21 mouse cellular contexts compared by ENCODE assay signal in genomic region chr6:6186468-6186867, GRCm38 (mm10). TPM values are rescaled to one million over a fixed set of nuclear protein-coding genes. Genes with fewer than 3 reads are reported as not detected.
DNase-seq lines count a peak whose midpoint lies in the region; ATAC-seq and TF ChIP-seq lines count a peak whose summit lies in the region.
"Had no signal": no experiment of that assay in that cellular context is flagged by ENCODE, and none has a peak within 500 bp of the region (broad histone marks: within the 10 kb centered on the region; RNA-seq: fewer than 3 reads in every experiment).

No protein-coding gene starts in this region.

- no peaks in the 10 kb centered on the region for H3K79me2 ChIP-seq in CH12.LX (replicated peaks; ENCODE audit: control insufficient read depth, extremely low read depth, insufficient read depth, poor library complexity, severe bottlenecking)

- intact Hi-C loops in heart, postnatal 10 days (cut with DNase I), result loop anchor here (10.0 kb wide), 1 partner anchor 688 kb away; no protein-coding TSS in a partner anchor

- 69% methylated on average over 4 of the region's 4 CpGs for WGBS in heart, postnatal 0 days
- 64% methylated on average over 4 of the region's 4 CpGs for WGBS in heart, embryonic 11.5 days (ENCODE audit: insufficient replicate concordance)
- 89% methylated on average over 4 of the region's 4 CpGs for WGBS in kidney, embryonic 16.5 days
- 84% methylated on average over 4 of the region's 4 CpGs for WGBS in forebrain, embryonic 11.5 days

- no peak for TF ChIP-seq CTCF in heart, postnatal 0 days (IDR thresholded peaks at IDR 0.05; ENCODE audit: low read depth)
- no peak for TF ChIP-seq CTCF in CH12.LX (conservative IDR thresholded peaks at IDR 0.05 in 1 of 2, IDR thresholded peaks at IDR 0.05 in 1 of 2; ENCODE audit: low read depth in 2 of 2, low read length in 2 of 2)

- no peak for ATAC-seq in heart, postnatal 0 days (ENCODE audit: insufficient read depth, low read depth)
- no peak for ATAC-seq in heart, embryonic 11.5 days (replicated peaks; ENCODE audit: insufficient number of reproducible peaks, low FRiP score, low TSS enrichment)
- 0 out of 2 replicates have a peak, but pooled peaks have one; percentile 20 for ATAC-seq in megakaryocyte progenitor cell, adult 5-6 weeks (replicated peaks; ENCODE audit: poor library complexity)
- ATAC-seq in kidney, embryonic 16.5 days (ENCODE audit: low FRiP score, low TSS enrichment), result no peak
- ATAC-seq in forebrain, embryonic 11.5 days (replicated peaks; ENCODE audit: low FRiP score), result no peak
- ATAC-seq: forebrain, embryonic 14.5 days; hindbrain, embryonic 16.5 days had no signal

- no peak overlapping the region for H3K9ac ChIP-seq in heart, postnatal 0 days (replicated peaks; ENCODE audit: low read depth, low read length)
- no peak overlapping the region for H3K9ac ChIP-seq in heart, embryonic 11.5 days (ENCODE audit: low read depth, low read length)
- no peak overlapping the region; the same call in 1 of the 2 replicates for H3K9ac ChIP-seq in CH12.LX (ENCODE audit: insufficient read depth, low read depth)
- no peak overlapping the region for H3K9ac ChIP-seq in kidney, embryonic 16.5 days (replicated peaks; ENCODE audit: low read length)
- no peak overlapping the region for H3K9ac ChIP-seq in forebrain, embryonic 11.5 days (ENCODE audit: low read length)
- H3K9ac ChIP-seq: embryonic facial prominence, embryonic 12.5 days; limb, embryonic 15.5 days had no signal

- H3K27me3 ChIP-seq in heart, postnatal 0 days (ENCODE audit: control insufficient read depth, insufficient read depth, low read length), result no peaks in the 10 kb centered on the region
- no peaks in the 10 kb centered on the region for H3K27me3 ChIP-seq in heart, embryonic 11.5 days (ENCODE audit: control insufficient read depth, insufficient read depth, low read length)
- H3K27me3 ChIP-seq in CH12.LX (replicated peaks), result no peaks in the 10 kb centered on the region
- no peaks in the 10 kb centered on the region for H3K27me3 ChIP-seq in kidney, embryonic 16.5 days (ENCODE audit: insufficient read depth, low read length)
- no peaks in the 10 kb centered on the region for H3K27me3 ChIP-seq in forebrain, embryonic 11.5 days (ENCODE audit: control insufficient read depth, insufficient read depth, low read length)
- H3K27me3 ChIP-seq: embryonic facial prominence, embryonic 12.5 days; limb, embryonic 15.5 days had no signal

- H3K36me3 ChIP-seq in heart, postnatal 0 days (replicated peaks; ENCODE audit: control insufficient read depth, insufficient read depth, low read length), result peaks cover 7% of the 10 kb centered on the region; the same call in 1 of the 2 replicates
- no peaks in the 10 kb centered on the region; the same call in 1 of the 2 replicates for H3K36me3 ChIP-seq in heart, embryonic 11.5 days (ENCODE audit: control insufficient read depth, insufficient read depth, low read length)
- H3K36me3 ChIP-seq in CH12.LX (replicated peaks in 1 of 2; ENCODE audit: control insufficient read depth in 1 of 2, insufficient read depth in 1 of 2, low read length in 1 of 2), result no peaks in the 10 kb centered on the region
- H3K36me3 ChIP-seq in kidney, embryonic 16.5 days (ENCODE audit: insufficient read depth, low read length), result peaks cover 5% of the 10 kb centered on the region; the same call in 1 of the 2 replicates
- H3K36me3 ChIP-seq in forebrain, embryonic 11.5 days (ENCODE audit: control insufficient read depth, insufficient read depth, low read length), result no peaks in the 10 kb centered on the region
- H3K36me3 ChIP-seq: embryonic facial prominence, embryonic 12.5 days; limb, embryonic 15.5 days had no signal

- H3K4me3 ChIP-seq in heart, postnatal 0 days (ENCODE audit: low read depth, low read length), result no peak overlapping the region
- no peak overlapping the region for H3K4me3 ChIP-seq in heart, embryonic 11.5 days (ENCODE audit: low read depth, low read length)
- H3K4me3 ChIP-seq in CH12.LX (replicated peaks in 1 of 3; ENCODE audit: low read depth in 2 of 3, low read length in 2 of 3, poor library complexity in 1 of 3), result no peak overlapping the region
- no peak overlapping the region for H3K4me3 ChIP-seq in kidney, embryonic 16.5 days (ENCODE audit: low read length)
- H3K4me3 ChIP-seq in forebrain, embryonic 11.5 days (ENCODE audit: low read depth, low read length), result no peak overlapping the region
- H3K4me3 ChIP-seq: embryonic facial prominence, embryonic 12.5 days; erythroblast, embryonic 14.5 days; limb, embryonic 15.5 days; midbrain, embryonic 10.5 days had no signal

- dilution Hi-C loops in CH12.LX (cut with MboI; ENCODE audit: extremely low pct_ligation_motif_present, extremely low pct_unique_long_range_greater_than_20kb, low sequenced_read_pairs), result no loop called here

- no peak overlapping the region for H3K4me2 ChIP-seq in heart, postnatal 0 days (ENCODE audit: low read depth, low read length)
- H3K4me2 ChIP-seq in heart, embryonic 11.5 days, result no peak overlapping the region
- peak overlapping the region; percentile 16 for H3K4me2 ChIP-seq in CH12.LX (ENCODE audit: insufficient read depth, low read depth, poor library complexity, severe bottlenecking)
- no peak overlapping the region for H3K4me2 ChIP-seq in kidney, embryonic 16.5 days (replicated peaks; ENCODE audit: low read depth, low read length)
- no peak overlapping the region for H3K4me2 ChIP-seq in forebrain, embryonic 11.5 days (ENCODE audit: low read depth, low read length, severe bottlenecking)
- H3K4me2 ChIP-seq: embryonic facial prominence, embryonic 12.5 days; limb, embryonic 15.5 days had no signal

- TF ChIP-seq EP300 in heart, postnatal 0 days (IDR thresholded peaks at IDR 0.05; ENCODE audit: low read depth), result no peak
- TF ChIP-seq EP300 in CH12.LX (IDR thresholded peaks at IDR 0.05; ENCODE audit: low read length), result no peak; the same call in 1 of the 2 replicates

- H3K27ac ChIP-seq in heart, postnatal 0 days (ENCODE audit: low read depth), result peak overlapping the region; percentile 39
- H3K27ac ChIP-seq in heart, embryonic 11.5 days (ENCODE audit: low read depth, low read length), result no peak overlapping the region
- H3K27ac ChIP-seq in CH12.LX (ENCODE audit: insufficient read depth, low read depth), result no peak overlapping the region
- no peak overlapping the region for H3K27ac ChIP-seq in kidney, embryonic 16.5 days (ENCODE audit: low read length)
- no peak overlapping the region for H3K27ac ChIP-seq in forebrain, embryonic 11.5 days (ENCODE audit: low read depth, low read length)
- H3K27ac ChIP-seq: embryonic facial prominence, embryonic 12.5 days; limb, embryonic 15.5 days; midbrain, embryonic 10.5 days had no signal

- in situ Hi-C loops in CH12.LX (cut with MboI; ENCODE audit: low pct_ligation_motif_present, low pct_unique_long_range_greater_than_20kb, low sequenced_read_pairs), result no loop called here

- TF ChIP-seq POLR2A in CH12.LX (IDR thresholded peaks at IDR 0.05; ENCODE audit: low read depth, low read length), result no peak

- no peak; the same call in 1 of the 2 replicates for TF ChIP-seq RAD21 in CH12.LX (IDR thresholded peaks at IDR 0.05; ENCODE audit: low read depth, low read length)

- H3K4me1 ChIP-seq in heart, postnatal 0 days (ENCODE audit: control insufficient read depth, insufficient read depth), result no peaks in the 10 kb centered on the region
- H3K4me1 ChIP-seq in heart, embryonic 11.5 days (ENCODE audit: control insufficient read depth, insufficient read depth, low read length), result peaks cover 13% of the 10 kb centered on the region
- peaks cover 3 to 10% of the 10 kb centered on the region in 2 experiments; a peak in 3 of 4 replicates for H3K4me1 ChIP-seq in CH12.LX (ENCODE audit: control insufficient read depth in 1 of 2, insufficient read depth in 2 of 2)
- no peaks in the 10 kb centered on the region for H3K4me1 ChIP-seq in kidney, embryonic 16.5 days (ENCODE audit: insufficient read depth, low read length)
- no peaks in the 10 kb centered on the region for H3K4me1 ChIP-seq in forebrain, embryonic 11.5 days (replicated peaks; ENCODE audit: control insufficient read depth, insufficient read depth, low read length)

- H3K9me3 ChIP-seq in heart, postnatal 0 days (replicated peaks; ENCODE audit: control insufficient read depth, low read length), result no peaks in the 10 kb centered on the region
- no peaks in the 10 kb centered on the region for H3K9me3 ChIP-seq in heart, embryonic 11.5 days (replicated peaks; ENCODE audit: control insufficient read depth, low read length)
- no peaks in the 10 kb centered on the region for H3K9me3 ChIP-seq in CH12.LX (replicated peaks; ENCODE audit: low read length)
- H3K9me3 ChIP-seq in kidney, embryonic 16.5 days (ENCODE audit: low read length), result no peaks in the 10 kb centered on the region
- H3K9me3 ChIP-seq in forebrain, embryonic 11.5 days (ENCODE audit: control insufficient read depth, low read length), result no peaks in the 10 kb centered on the region
- H3K9me3 ChIP-seq: embryonic facial prominence, embryonic 12.5 days; limb, embryonic 15.5 days; midbrain, embryonic 10.5 days had no signal

- DNase-seq in heart, adult 11 months, result peak; percentile 18
- no peak for DNase-seq in heart, postnatal 10 days
- DNase-seq in heart, postnatal 0 days (ENCODE audit: low spot score), result no peak
- peak; percentile 52 for DNase-seq in CH12.LX (ENCODE audit: extremely low read depth)
- no peak for DNase-seq in forebrain, embryonic 11.5 days (ENCODE audit: low spot score)
- DNase-seq: adrenal gland, adult 8-10 months; cerebellum, adult 9-10 months; gastrocnemius, postnatal 10 days; kidney, adult 2 months; kidney, postnatal 25 days; lung, adult 2 months; right cerebral cortex, postnatal 25 days had no signal

TF ChIP-seq in CH12.LX, 34 proteins besides CTCF, POLR2A, EP300 and RAD21 (continues in another document):
- TF ChIP-seq SIN3A (IDR thresholded peaks at IDR 0.05; ENCODE audit: low read length) (no peak), KAT2A (IDR thresholded peaks at IDR 0.05; ENCODE audit: insufficient replicate concordance, low read length) (no peak), ZC3H11A (IDR thresholded peaks at IDR 0.05; ENCODE audit: low read depth, low read length) (no peak), JUN (IDR thresholded peaks at IDR 0.05; ENCODE audit: insufficient read depth, low read depth, low read length) (no peak), ZMIZ1 (IDR thresholded peaks at IDR 0.05; ENCODE audit: low read depth, low read length) (no peak)

RNA-seq across cellular contexts. Expression of gene Slc25a13, which starts 30.5 kb away (rescaled TPM):
- total RNA-seq in heart, postnatal 10 days (2021), result 10 to 100 TPM; 74.0 to 82.0 TPM
- 79.7 and 83.1 TPM in 2 replicates for total RNA-seq in heart, postnatal 0 days (2014; rRNA removed; ENCODE audit: low replicate concordance)
- polyA plus RNA-seq in heart, postnatal 0 days (2015; fragmentation: Nextera tagmentation; extraction: Ambion mirVana), result 54.1 and 59.6 TPM in 2 replicates
- 59.4 and 67.0 TPM in 2 replicates for polyA plus RNA-seq in heart, embryonic 11.5 days (2014; fragmentation: Nextera tagmentation; extraction: Ambion mirVana)
- total RNA-seq in CH12.LX (2012; rRNA removed), result not detected in 2 replicates
- not detected in 2 replicates for total RNA-seq in CH12.LX (2014; rRNA removed)
- not detected in 2 replicates for polyA plus RNA-seq in CH12.LX (2012; ENCODE audit: insufficient read length, low read depth)
- 25.0 and 27.5 TPM in 2 replicates for total RNA-seq in megakaryocyte progenitor cell, adult 5-6 weeks (2015)
- total RNA-seq in megakaryocyte progenitor cell, adult 5-6 weeks (2017), result 34.8 and 38.8 TPM in 2 replicates
- 48.4 and 48.8 TPM in 2 replicates for polyA plus RNA-seq in kidney, embryonic 16.5 days (2015; fragmentation: Nextera tagmentation; extraction: Ambion mirVana)
- 40.8 and 41.1 TPM in 2 replicates for polyA plus RNA-seq in forebrain, embryonic 11.5 days (2014; fragmentation: Nextera tagmentation; extraction: Ambion mirVana)

Comparison
In these comparisons a context has a peak if more than half of its experiments do, and no peak if none do; other contexts are left out.
1. DNase-seq: peak in heart, adult 11 months (single experiment) and CH12.LX (single experiment); none in heart, postnatal 10 days (0 of 2), heart, postnatal 0 days (single experiment) and forebrain, embryonic 11.5 days (single experiment).
2. RNA of gene Slc25a13, which starts 30.5 kb away (polyA plus RNA-seq): 54.1 to 59.6 TPM in heart, postnatal 0 days, 59.4 to 67.0 TPM in heart, embryonic 11.5 days, 48.4 to 48.8 TPM in kidney, embryonic 16.5 days and 40.8 to 41.1 TPM in forebrain, embryonic 11.5 days; not detected in CH12.LX; every median in the first group is over 10 times any median in the second.